Mouse (Mus musculus): Measurements from ENCODE around the gene Ugt1a6a. TPM values are rescaled to one million over a fixed set of nuclear protein-coding genes. Genes with fewer than 3 reads are reported as not detected.

Ugt1a6a gene
- total RNA-seq, 2 experiments from 2014 or later: 0.62 to 0.83 TPM

GRCm38 (mm10) chr1:88227482-88227881, 92.9 kb downstream of the Ugt1a6a start:
- no peak for DNase-seq (ENCODE audit: low spot score in 2 of 2)

- no peak for DNase-seq (ENCODE audit: low spot score in 2 of 2)
Measured at GRCm38 (mm10) chr1:88228121-88228520, 93.5 kb downstream of the Ugt1a6a start.

DNA sequence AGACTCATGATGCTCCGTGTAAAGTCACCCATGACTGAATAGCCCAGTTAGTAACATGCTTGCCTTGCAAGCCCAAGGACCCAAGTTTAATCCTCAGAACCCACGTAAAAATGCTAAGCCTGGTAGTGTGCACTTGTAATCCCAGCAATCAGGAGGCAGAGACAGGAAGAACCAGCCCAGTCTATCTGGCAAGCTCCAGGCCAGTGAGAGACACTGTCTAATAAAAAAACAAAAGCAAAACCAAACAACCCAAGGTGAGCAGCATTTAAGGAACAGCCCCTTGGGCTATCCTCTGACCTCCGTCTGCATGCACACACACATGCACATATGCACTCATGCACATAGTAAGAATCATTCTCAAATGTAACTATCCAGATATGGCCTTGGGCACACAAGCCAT, 95.0 kb downstream of the Ugt1a6a start:
- DNase-seq (ENCODE audit: low spot score in 2 of 2): no peak

DNA sequence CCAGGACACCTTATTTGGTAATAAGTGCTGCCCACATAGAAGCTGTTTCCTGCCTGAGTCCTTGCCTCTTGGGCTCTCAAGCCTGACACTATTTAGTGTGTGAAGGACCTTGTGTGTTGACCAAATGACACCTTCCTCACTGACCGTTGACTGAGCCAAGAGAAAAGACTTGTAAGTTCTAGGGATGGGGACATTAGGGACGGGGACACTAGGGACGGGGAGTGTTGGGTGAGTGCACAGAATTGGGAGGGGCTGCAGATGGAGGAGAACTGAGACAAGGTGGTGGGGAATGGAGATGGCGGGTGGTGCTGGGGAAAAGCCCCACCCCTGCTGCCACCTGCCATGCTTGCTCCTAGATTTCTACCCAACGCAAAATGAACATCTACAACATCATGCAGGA, 95.4 kb downstream of the Ugt1a6a start:
- DNase-seq (ENCODE audit: low spot score in 2 of 2): no peak

DNA sequence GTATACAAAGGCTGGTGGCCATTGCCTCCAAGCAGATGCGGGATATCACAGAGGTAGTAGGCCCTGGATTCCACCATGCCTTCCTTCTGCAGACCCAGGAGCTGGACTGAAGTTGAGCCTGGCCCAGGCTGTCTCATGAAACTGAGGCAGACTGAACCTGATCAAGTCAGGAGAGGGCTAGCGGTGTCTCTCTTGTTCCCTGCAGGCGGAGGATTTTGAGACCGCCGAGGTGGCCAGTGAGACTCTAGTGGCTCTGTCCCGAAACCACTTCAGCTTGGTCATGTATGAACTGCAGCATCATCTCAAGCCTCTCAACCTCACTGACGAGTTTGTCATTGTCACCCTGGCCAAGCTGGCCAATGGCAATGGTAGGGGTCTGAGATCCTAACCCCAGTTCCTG, 95.8 kb downstream of the Ugt1a6a start:
- DNase-seq (ENCODE audit: low spot score in 2 of 2): no peak

- no peak for DNase-seq (ENCODE audit: low spot score in 2 of 2)
Measured at GRCm38 (mm10) chr1:88230981-88231802, 96.6 kb downstream of the Ugt1a6a start.

- no peak for DNase-seq (ENCODE audit: low spot score in 2 of 2)
Measured at GRCm38 (mm10) chr1:88231803-88232499, 97.3 kb downstream of the Ugt1a6a start.

DNA sequence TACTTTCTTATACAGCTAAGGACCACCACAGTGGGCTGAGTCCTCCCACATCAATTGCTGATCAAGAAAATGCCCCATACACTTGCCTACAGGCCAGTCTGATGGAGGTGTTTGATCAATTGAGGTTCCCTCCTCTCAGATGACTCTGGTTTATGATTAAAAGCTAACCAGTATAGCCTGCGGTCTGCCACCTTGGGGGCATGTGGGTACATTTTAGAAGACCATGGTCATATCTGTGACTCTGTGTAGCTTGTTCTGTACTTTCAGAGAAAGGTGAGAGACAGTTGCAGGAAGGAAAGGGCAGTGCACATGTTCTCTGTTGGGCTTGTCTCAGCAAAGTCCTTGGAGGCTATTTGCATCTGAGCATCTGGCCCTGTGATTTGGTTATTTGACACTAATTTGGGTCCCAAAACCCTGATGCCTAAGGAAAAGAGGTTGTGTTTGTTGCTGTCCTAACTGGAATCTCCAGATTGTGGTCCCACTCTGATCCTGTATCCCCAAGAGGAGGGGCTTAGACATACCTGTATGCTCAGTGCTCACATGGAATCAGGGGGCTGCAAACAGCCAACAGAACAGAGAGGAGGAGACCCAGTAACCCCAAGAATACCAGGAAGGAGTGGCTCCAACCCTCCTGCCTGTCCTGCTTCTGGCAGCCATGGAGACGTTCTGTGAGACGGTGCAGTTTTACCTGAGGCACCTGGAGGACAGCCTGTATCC, 98.2 kb downstream of the Ugt1a6a start:
- no peak for DNase-seq (ENCODE audit: low spot score in 2 of 2)

DNA sequence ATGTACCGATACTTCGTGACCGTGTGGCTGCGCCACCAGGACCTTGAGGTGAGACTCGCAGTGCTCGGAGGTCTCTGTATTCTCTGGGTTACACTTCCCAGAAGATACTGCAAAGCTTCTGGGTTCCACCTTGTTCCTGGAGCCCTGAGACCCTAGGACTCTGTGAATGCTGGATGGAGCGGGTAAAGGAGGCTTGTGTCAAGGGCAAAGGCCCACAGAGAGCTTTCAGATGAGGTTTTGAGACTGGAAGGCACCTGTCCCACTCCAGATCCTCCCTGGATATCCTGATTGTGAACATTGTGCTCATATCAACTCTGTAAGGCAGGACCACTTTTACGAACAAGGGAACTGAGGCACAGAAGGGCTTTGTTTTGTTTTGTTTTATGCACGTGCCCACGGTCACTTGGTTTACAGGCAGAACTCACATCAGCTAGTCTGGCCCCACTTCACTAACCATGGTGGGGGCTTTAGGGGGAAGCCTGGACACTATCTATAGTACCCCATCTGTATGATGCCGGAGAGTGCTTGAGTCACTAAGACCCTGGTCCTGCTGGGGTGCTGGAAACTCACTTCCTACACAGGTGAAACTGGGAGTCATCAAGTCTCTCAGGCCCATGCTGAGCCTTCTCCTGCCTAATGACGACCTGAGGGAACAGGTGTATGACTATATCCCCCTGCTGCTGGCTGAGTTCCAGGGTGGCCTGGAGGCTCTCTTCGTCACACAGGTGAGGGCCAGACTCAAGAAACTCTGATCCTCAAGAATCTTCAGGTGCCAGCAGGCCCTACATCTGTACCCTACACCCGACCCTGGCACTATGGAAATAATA, 99.0 kb downstream of the Ugt1a6a start:
- no peak for DNase-seq (ENCODE audit: low spot score in 2 of 2)

DNA sequence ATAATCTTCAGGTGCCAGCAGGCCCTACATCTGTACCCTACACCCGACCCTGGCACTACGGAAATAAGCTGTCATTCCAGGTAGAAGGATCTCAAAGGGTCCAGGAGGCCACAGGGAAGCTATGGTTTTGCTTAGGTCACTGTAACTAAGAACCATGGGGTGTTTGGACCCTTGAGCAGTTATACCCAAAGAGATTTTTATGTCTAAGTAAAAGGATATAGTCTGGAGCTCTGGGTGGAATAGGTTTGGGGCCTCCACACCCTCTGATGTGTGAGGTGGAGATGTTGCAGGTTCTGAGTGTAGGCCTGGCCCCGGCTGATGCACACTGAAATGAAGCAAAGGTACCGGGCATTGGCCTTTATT, 99.6 kb downstream of the Ugt1a6a start:
- DNase-seq (ENCODE audit: low spot score in 2 of 2): no peak

DNA sequence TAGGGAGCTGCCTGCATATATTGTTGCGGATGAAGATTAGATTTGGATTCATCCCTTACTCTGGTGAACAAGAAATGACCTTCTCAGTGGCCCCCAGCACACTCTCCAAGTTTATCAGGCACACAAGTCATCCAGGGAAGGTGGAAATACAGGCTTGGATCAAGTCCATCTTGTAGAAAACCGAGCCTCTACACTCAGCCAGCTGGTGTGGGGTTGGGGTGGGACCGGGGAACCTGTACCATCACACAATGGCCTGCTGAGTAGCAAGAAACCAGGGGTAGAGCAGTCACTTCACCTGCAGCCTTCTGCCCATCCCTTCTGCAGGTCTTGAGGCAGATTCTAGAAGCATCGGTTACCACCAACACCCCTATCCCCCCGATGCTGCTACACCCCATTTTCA, 100.0 kb downstream of the Ugt1a6a start:
- no peak for DNase-seq (ENCODE audit: low spot score in 2 of 2)

DNA sequence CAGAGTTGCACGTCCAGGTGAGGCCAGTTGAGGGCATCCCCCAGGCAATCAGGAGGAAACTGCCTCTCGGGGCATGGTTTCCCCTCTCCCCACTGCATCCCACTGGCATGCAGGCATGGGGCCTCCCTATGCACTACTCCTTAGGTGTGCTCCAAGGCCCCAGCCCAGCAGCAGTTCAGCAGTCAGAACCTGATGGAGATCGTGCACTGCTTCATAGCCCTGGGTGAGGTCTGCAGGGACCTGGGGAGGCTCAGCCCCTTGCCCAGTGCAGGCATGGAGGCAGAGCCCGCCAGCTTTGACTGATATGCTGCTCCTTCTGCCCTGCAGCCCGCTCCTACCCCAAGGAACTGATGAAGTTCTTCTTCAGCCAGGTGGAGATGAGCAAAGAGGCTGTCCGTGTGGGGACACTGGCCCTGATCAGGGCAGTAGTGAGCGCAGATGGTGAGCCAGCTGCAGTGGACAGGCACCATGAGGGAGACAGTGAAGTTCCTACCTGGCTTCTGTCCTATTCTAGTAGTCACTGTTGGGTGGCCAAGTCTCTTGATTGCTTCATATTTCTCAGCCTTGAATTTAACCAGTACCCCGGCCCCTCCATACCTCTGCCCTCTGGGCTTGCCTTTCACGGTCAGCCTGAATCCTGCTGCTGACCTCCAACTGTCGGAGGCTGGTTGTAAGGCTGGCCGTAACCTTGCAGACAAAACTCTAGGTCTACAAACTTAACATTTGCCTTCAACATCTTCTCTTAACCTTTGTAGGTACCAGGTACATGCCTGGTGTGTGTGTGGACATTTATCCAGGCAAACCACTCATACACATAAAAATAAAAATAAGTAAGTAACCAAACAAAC, 100.7 kb downstream of the Ugt1a6a start:
- no peak for DNase-seq (ENCODE audit: low spot score in 2 of 2)

- no peak for DNase-seq (ENCODE audit: low spot score in 2 of 2)
Measured at GRCm38 (mm10) chr1:88235894-88236415, 101.3 kb downstream of the Ugt1a6a start.

- no peak for DNase-seq (ENCODE audit: low spot score in 2 of 2)
Measured at GRCm38 (mm10) chr1:88237311-88237710, 102.7 kb downstream of the Ugt1a6a start.

DNA sequence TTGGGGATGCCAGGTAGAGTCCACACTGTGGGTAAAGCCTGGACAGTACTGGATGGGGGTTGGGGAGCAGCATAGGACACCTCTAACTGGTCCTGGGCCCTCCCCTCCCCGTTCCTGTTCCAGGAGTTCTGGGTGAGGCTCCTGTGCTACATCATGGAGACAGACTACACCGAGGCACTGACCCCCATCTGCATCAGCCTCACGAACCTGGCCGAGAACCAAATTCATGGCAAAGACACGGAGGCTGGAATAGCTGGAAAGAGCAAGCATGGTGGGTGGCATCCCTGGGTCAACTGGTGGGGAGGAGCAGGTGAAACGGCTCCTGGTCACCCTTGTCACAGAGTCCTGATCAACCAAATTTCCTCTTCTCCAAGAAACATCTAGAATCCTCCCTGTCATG, 104.2 kb downstream of the Ugt1a6a start:
- DNase-seq (ENCODE audit: low spot score in 2 of 2): no peak

- no peak for DNase-seq (ENCODE audit: low spot score in 2 of 2)
Measured at GRCm38 (mm10) chr1:88240072-88240471, 105.5 kb downstream of the Ugt1a6a start.

GRCm38 (mm10) chr1:88240579-88240978, 106.0 kb downstream of the Ugt1a6a start:
- no peak for DNase-seq (ENCODE audit: low spot score in 2 of 2)

DNA sequence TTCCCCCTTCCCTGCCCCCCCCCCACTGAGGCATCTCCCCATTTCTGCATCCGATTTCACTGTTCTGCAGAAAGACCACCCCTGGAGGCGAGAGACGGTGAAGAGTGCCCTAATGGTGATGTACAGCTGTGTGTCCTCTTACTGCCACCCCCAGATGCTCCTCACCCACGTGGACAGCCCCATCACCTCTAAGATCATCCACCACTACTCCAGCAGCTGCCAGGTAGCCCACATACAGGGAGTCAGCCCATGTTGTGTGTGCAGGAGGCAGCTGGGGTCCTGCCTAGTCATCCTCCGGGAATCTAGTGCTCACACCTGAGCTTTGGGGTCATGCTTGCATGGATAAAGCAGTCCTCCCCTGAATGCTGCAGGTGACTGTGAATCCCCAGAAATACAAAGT, 109.3 kb downstream of the Ugt1a6a start:
- no peak for DNase-seq (ENCODE audit: low spot score in 2 of 2)

- no peak for DNase-seq (ENCODE audit: low spot score in 2 of 2)
Measured at GRCm38 (mm10) chr1:88245881-88246280, 111.3 kb downstream of the Ugt1a6a start.

DNA sequence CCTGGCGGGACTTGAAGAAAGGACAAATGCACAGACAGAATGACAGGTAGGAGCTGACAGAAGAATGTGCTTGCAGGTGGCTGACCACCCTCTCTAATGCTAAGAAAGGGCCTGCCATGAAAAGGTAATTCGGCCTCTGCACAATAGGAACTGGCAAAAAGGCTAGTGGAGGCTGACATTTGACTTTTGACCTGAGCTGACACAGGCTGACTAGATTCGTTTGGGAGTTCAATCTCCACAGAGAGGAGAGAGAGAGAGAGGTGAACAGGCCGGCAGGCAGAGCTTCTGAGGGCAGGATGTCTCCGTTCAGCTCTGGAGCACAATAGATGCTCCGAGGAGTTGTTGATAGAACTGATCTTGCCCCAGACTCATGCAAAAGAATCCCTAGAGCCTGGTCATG, 111.8 kb downstream of the Ugt1a6a start:
- no peak for DNase-seq (ENCODE audit: low spot score in 2 of 2)
